Comparison of ENCODE assay signal across 24 mouse cellular contexts in the genomic region with DNA sequence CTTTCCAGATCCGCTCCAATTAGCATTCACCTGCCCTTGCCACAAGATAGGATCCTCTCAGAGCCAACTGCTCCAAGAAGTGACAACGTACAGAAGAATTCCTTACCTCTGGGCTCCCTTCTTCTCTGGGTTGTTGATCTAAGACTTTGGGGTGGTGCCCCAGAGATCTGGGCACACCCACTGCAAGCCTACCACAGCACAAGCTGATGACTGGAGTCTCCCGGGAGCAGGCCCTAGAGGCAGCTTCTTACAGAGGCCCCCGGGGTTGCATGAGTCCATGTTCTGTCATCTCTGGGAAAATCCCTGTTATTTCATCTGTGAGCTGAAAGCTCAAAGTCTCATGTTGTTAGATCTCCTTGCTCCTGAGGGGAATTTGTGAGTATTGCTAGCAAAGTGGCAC.
"Had no signal": no experiment of that assay in that cellular context is flagged by ENCODE, and none has a peak within 500 bp of the region (broad histone marks: within the 10 kb centered on the region; RNA-seq: fewer than 3 reads in every experiment).

No protein-coding gene starts in this region.

- H3K27me3 ChIP-seq: hindbrain, embryonic 15.5 days; kidney, embryonic 15.5 days; liver, embryonic 13.5 days; liver, embryonic 15.5 days had no signal

- H3K4me3 ChIP-seq: gastrocnemius, adult 2 months; heart, adult 2 months; heart, embryonic 12.5 days; hindbrain, embryonic 10.5 days; hindbrain, embryonic 13.5 days; hindbrain, embryonic 15.5 days; kidney, embryonic 15.5 days; left cerebral cortex, adult 2 months; limb, embryonic 10.5 days; limb, embryonic 12.5 days; liver, embryonic 13.5 days; liver, embryonic 15.5 days had no signal

- H3K36me3 ChIP-seq: heart, embryonic 12.5 days; hindbrain, embryonic 10.5 days; hindbrain, embryonic 13.5 days; hindbrain, embryonic 15.5 days; kidney, embryonic 15.5 days; limb, embryonic 10.5 days; limb, embryonic 12.5 days; liver, embryonic 13.5 days; liver, embryonic 15.5 days had no signal

- DNase-seq: gastrocnemius, adult 2 months; gastrocnemius, postnatal 10 days; gastrocnemius, postnatal 25 days; heart, adult 2 months; heart, postnatal 4 days; kidney, adult 11 months; kidney, adult 2 months; kidney, adult 9 months; kidney, postnatal 14 days; kidney, postnatal 36 days; liver; liver, embryonic 13.5 days had no signal

- H3K4me2 ChIP-seq: heart, embryonic 12.5 days; hindbrain, embryonic 13.5 days; hindbrain, embryonic 15.5 days; kidney, embryonic 15.5 days; limb, embryonic 12.5 days; liver, embryonic 11.5 days; liver, embryonic 13.5 days; liver, embryonic 15.5 days had no signal

- H3K9me3 ChIP-seq: heart, embryonic 12.5 days; hindbrain, embryonic 10.5 days; hindbrain, embryonic 13.5 days; hindbrain, embryonic 15.5 days; kidney, embryonic 15.5 days; limb, embryonic 10.5 days; limb, embryonic 12.5 days; liver, embryonic 13.5 days; liver, embryonic 15.5 days had no signal

- H3K9ac ChIP-seq: heart, embryonic 12.5 days; hindbrain, embryonic 13.5 days; hindbrain, embryonic 15.5 days; kidney, embryonic 15.5 days; limb, embryonic 12.5 days; liver, embryonic 13.5 days; liver, embryonic 15.5 days had no signal

- H3K27ac ChIP-seq: gastrocnemius, adult 2 months; heart, adult 2 months; hindbrain, embryonic 10.5 days; hindbrain, embryonic 13.5 days; hindbrain, embryonic 15.5 days; hindbrain, postnatal 0 days; kidney, embryonic 15.5 days; kidney, postnatal 0 days; left cerebral cortex, adult 2 months; limb, embryonic 10.5 days; limb, embryonic 12.5 days; liver, embryonic 13.5 days; liver, embryonic 15.5 days had no signal

- ATAC-seq: hindbrain, postnatal 0 days had no signal

- H3K4me1 ChIP-seq: liver, embryonic 13.5 days; liver, embryonic 15.5 days had no signal
